Mouse (Mus musculus) bone marrow, adult 2 months (tissue): Measurements from ENCODE around the gene Map1a. TPM values are rescaled to one million over a fixed set of nuclear protein-coding genes. Genes with fewer than 3 reads are reported as not detected.

Source experiments
- H3K27ac ChIP-seq: fragments of 200-500 bp; 2 replicates; pipeline ENCODE4 v1.5.1; 2012; ENCODE audit warnings: low read depth, mild to moderate bottlenecking, control low read depth, inconsistent platforms, low read length; ENCODE audit not compliant: control insufficient read depth, poor library complexity, insufficient read depth
- H3K4me1 ChIP-seq: fragments of 200-500 bp; 2 replicates; pipeline ENCODE4 v1.6.1; 2011; ENCODE audit warnings: low read length; ENCODE audit not compliant: control insufficient read depth, insufficient read depth
- H3K4me3 ChIP-seq: fragments of 200-500 bp; replicated peaks from 2 replicates; pipeline ENCODE3; 2011; ENCODE audit warnings: mild to moderate bottlenecking, low read depth, low read length, control low read depth; ENCODE audit not compliant: control insufficient read depth
- CTCF ChIP-seq: fragments of 200-500 bp; IDR thresholded peaks from 2 replicates; pipeline ENCODE4 v1.5.1; 2011; ENCODE audit warnings: low read length, control low read depth; ENCODE audit not compliant: control insufficient read depth, insufficient read depth
- POLR2A ChIP-seq: fragments of 200-500 bp; IDR thresholded peaks from 2 replicates; pipeline ENCODE4 v1.6.1; 2011; ENCODE audit warnings: low read depth, mild to moderate bottlenecking, control low read depth, low read length, borderline replicate concordance; ENCODE audit not compliant: control insufficient read depth
- WGBS: fragments of 180-500 bp; shearing (Covaris S2); methylation state at CpG from one replicate; pipeline ENCODE4 v1.1.7; 2018; 5-methylcytosine and 5-hydroxymethylcytosine counted together
- polyA plus RNA-seq: library from polyadenylated mRNA; stranded (reverse); fragments of >200 nt; gene quantifications from 2 replicates; pipeline ENCODE4 v1.2.4, GENCODE M21; 2011; ENCODE audit warnings: low replicate concordance; ENCODE audit not compliant: missing spikeins, insufficient read depth, insufficient read length

Gene Map1a
- 0.55 and 0.59 TPM in 2 replicates for polyA plus RNA-seq

GRCm38 (mm10) chr2:121288901-121289729, at the start of gene Map1a:
Map1a (plus strand) TSS chr2:121289600.
- Histone ChIP-seq H3K27ac (no peak within 1 kb of the TSS), H3K4me3 (peak within 1 kb of the TSS; percentile 85), H3K4me1 (peaks cover 2% of the 10 kb centered on the region; the same call in 1 of the 2 replicates)
- 3% methylated on average over 48 of the region's 48 CpGs for whole genome bisulfite sequencing
- no peak for TF ChIP-seq POLR2A
- no peak for TF ChIP-seq CTCF

GRCm38 (mm10) chr2:121244099-121244498, 45.3 kb upstream of the Map1a start:
- H3K27ac ChIP-seq = no peak overlapping the region
- WGBS = 83% methylated on average over 5 of the region's 5 CpGs
- H3K4me3 ChIP-seq = no peak overlapping the region
- TF ChIP-seq CTCF (no peak), POLR2A (no peak)
- H3K4me1 ChIP-seq = no peaks in the 10 kb centered on the region

DNA sequence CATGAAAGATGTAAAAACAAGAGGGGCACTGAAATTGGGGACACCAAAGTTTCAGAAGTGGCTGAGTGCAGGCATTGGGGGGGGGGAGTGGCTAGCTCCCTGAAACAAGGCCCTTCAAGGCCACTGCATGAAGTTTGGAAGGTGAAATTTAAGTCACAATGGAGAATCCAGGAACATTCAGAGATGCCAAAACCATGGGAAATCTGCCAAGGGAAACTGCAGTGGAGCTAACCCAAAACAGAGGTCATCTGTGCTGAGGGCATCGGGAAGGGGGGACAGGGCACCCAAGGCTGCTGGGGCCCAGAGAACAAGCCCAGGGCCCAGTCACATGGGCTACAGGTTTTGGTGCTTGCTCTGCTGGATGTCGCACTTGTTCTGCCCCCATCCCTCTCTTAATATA, 39.6 kb upstream of the Map1a start:
- TF ChIP-seq CTCF = no peak
- no peak for TF ChIP-seq POLR2A
- 93% methylated on average over 2 of the region's 2 CpGs for WGBS
- Histone ChIP-seq H3K4me3 (no peak overlapping the region), H3K27ac (no peak overlapping the region), H3K4me1 (no peaks in the 10 kb centered on the region)

DNA sequence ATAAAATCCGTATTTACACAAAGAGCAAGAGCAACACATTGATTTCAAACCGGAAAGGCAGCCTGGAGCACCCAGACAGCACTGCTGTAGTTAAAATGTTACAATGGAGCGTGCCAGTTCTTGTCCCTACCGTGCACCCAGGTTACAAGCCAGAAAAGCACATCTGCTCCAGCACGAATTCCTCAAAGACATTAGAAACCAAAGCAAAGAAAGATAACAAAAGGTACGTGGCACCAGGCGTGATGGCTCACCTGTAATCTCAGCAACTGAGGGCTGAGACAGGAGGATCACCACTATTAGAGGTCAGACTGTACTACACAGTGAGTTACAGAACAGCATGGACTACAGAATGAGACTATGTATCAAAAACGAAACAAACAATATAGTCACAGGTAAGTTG, 21.0 kb upstream of the Map1a start:
- TF ChIP-seq POLR2A (no peak), CTCF (no peak)
- H3K27ac ChIP-seq = no peak overlapping the region
- H3K4me3 ChIP-seq = no peak overlapping the region
- H3K4me1 ChIP-seq = no peaks in the 10 kb centered on the region
- WGBS = 80% methylated on average over 8 of the region's 8 CpGs

DNA sequence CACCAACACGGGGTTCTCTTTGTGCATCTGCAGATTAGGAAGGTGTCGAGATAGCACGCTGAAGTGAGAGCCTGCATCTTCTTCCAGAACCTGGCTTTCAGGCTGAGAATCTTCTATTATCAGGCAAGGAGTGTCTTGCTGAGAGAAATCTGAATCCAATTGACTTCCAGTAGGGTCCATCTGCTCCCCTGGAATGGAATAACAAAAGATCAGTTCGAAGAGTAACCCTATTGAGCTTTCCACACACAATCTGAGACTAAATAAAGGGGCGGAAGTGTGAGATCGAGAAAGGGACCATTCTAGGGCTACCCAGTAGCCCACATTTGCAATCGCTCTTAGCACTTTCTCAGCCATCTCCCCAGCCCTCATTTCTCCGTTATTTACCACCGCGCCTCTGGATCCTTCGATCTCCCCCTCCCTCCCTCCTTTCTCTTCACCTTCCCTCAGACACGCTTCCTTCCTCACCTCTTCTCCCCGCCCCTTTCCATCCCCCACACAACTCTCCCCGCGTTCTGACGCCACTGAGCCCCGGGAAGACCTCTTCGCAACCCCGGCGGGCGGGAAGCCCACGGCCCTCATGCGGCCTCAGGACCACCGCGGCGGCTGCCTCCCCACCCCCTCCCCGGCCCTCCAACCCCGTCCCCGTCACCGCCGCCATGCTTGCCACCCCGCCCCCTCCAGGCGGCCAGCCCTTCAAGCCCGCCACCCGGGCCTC, 18.7 kb upstream of the Map1a start:
- Histone ChIP-seq H3K4me1 (no peaks in the 10 kb centered on the region), H3K4me3 (peak overlapping the region; percentile 76), H3K27ac (peak overlapping the region; percentile 21; the same call in 1 of the 2 replicates)
- 4% methylated on average over 35 of the region's 35 CpGs for WGBS
- TF ChIP-seq POLR2A (no peak), CTCF (no peak)

GRCm38 (mm10) chr2:121271236-121271927, 18.0 kb upstream of the Map1a start, which contains the start of gene Trp53bp1:
Trp53bp1 (minus strand) TSS chr2:121271407.
- WGBS = 3% methylated on average over 37 of the region's 37 CpGs
- no peak; the same call in 1 of the 2 replicates for TF ChIP-seq POLR2A
- no peak for TF ChIP-seq CTCF
- peak within 1 kb of the TSS; percentile 21; the same call in 1 of the 2 replicates for H3K27ac ChIP-seq

DNA sequence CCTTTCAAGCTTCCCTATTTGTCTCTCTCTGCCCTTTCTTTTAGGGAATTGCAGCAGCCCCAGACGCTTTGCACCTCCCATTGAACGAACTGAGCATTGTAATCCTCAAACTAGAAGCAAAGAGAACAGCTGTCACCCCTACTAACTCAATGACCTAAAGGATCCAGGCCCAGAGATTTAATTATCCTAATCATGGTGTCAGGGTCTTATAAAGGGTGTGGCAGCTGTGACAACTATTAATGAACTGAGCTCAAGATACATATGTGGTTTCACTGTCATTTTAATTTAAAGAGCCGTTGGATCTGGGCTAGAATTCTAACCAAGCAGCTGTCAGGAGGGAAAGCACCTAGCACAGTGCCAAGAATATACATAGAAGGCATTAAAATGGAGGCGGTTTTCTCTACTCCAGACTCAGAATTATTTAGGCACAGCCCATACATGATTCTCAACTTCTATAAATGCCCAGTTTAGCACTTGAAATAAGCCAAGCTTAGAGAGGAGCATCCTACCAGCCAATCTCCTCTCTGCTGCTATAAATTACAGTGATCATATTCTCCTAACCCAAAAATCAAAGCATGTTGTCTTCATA, 17.4 kb upstream of the Map1a start:
- H3K27ac ChIP-seq = no peak overlapping the region
- H3K4me3 ChIP-seq = no peak overlapping the region
- WGBS = 33% methylated on average over 4 of the region's 4 CpGs
- H3K4me1 ChIP-seq = no peaks in the 10 kb centered on the region
- TF ChIP-seq CTCF (no peak), POLR2A (no peak)

More at GRCm38 (mm10) chr2:121271236-121271927, 18.0 kb upstream of the Map1a start, which contains the start of gene Trp53bp1:
- peak within 1 kb of the TSS; percentile 76 for H3K4me3 ChIP-seq
- H3K4me1 ChIP-seq = no peaks in the 10 kb centered on the region
